Mouse (Mus musculus) spleen, adult 10 weeks (tissue): ENCODE data around the gene Pde6d. TPM values are rescaled to one million over a fixed set of nuclear protein-coding genes. Genes with fewer than 3 reads are reported as not detected.

Experiments
- polyA plus RNA-seq: library from polyadenylated mRNA; stranded (reverse); fragments of 350-450 nt; fragmentation: Illumina TruSeq; extraction: RNeasy Lipid Tissue Mini Kit (QIAGEN cat#74804); gene quantifications from one replicate; pipeline ENCODE4 v1.2.3, GENCODE M21; 2015; ENCODE audit warnings: low replicate concordance; ENCODE audit not compliant: insufficient read depth

Gene Pde6d
- polyA plus RNA-seq: 34.6 TPM

GRCm38 (mm10) chr1:86582451-86583096, at the start of gene Pde6d, which contains the start of gene Cops7b:
TSS of gene Pde6d (minus strand) at chr1:86582629.
TSS of gene Cops7b (plus strand) at chr1:86582904.

GRCm38 (mm10) chr1:86526116-86526788, 56.2 kb downstream of the Pde6d start, which contains the start of gene Ptma:
TSS of gene Ptma (plus strand) at chr1:86526726.

Other genes starting within 250 kb of the Pde6d start
- gene Ncl, start 223.2 kb downstream of the Pde6d start, polyA plus RNA-seq: 449 TPM
- not detected for gene Nmur1, start 156.4 kb downstream of the Pde6d start, polyA plus RNA-seq
- gene Tex44, start 156.3 kb downstream of the Pde6d start, polyA plus RNA-seq: not detected
- 2,031 TPM for gene Ptma, start 55.9 kb downstream of the Pde6d start, polyA plus RNA-seq
- gene Cops7b, start 275 bp upstream of the Pde6d start, polyA plus RNA-seq: 17.0 TPM
- gene Nppc, start 87.9 kb upstream of the Pde6d start, polyA plus RNA-seq: not detected
- 10.5 TPM for gene Dis3l2, start 121.2 kb upstream of the Pde6d start, polyA plus RNA-seq